Mouse (Mus musculus) erythroblast, embryonic 14.5 days (primary cell): ENCODE measurements at regions not wholly inside any gene's neighbourhood (a gene's known extent, or its start where the extent isn't known, plus 50 kb on each side); places are given as distances from the start of the nearest gene placed in this dataset.

Source experiments
- H3K27me3 ChIP-seq: 2 replicates; pipeline ENCODE4 v1.6.1; 2012; ENCODE audit warnings: inconsistent platforms; ENCODE audit not compliant: control insufficient read depth
- H3K36me3 ChIP-seq: 2 replicates; pipeline ENCODE4 v1.6.1; 2012; ENCODE audit warnings: mild to moderate bottlenecking, inconsistent platforms; ENCODE audit not compliant: control insufficient read depth
- H3K4me1 ChIP-seq: 2 replicates; pipeline ENCODE4 v1.6.1; 2012; ENCODE audit warnings: inconsistent platforms; ENCODE audit not compliant: control insufficient read depth
- H3K4me3 ChIP-seq: replicated peaks from 2 replicates; pipeline ENCODE3; 2012; ENCODE audit warnings: moderate library complexity, mild to moderate bottlenecking, inconsistent platforms
- H3K9me3 ChIP-seq: 2 replicates; pipeline ENCODE4 v1.6.1; 2012; ENCODE audit warnings: low read length, inconsistent platforms, mixed read lengths; ENCODE audit not compliant: control insufficient read depth
- GATA1 ChIP-seq: IDR thresholded peaks from 2 replicates; pipeline ENCODE4 v1.6.1; 2012; ENCODE audit warnings: low read length, inconsistent platforms, mixed read lengths
- TAL1 ChIP-seq: IDR thresholded peaks from 3 replicates; pipeline ENCODE4 v1.6.1; 2012; ENCODE audit warnings: low read length, inconsistent platforms, mixed read lengths

- Histone ChIP-seq H3K9me3 (no peaks in the 10 kb centered on the region), H3K36me3 (no peaks in the 10 kb centered on the region), H3K4me1 (no peaks in the 10 kb centered on the region), H3K4me3 (no peak overlapping the region), H3K27me3 (no peaks in the 10 kb centered on the region)
- TF ChIP-seq GATA1 = no peak
- no peak for TF ChIP-seq TAL1
Measured at GRCm38 (mm10) chr6:31150416-31150815, 191.5 kb upstream of the Klf14 start.

- H3K36me3 ChIP-seq = no peaks in the 10 kb centered on the region
- no peak for TF ChIP-seq GATA1
Measured at GRCm38 (mm10) chr6:31155857-31156256, 197.0 kb upstream of the Klf14 start.

DNA sequence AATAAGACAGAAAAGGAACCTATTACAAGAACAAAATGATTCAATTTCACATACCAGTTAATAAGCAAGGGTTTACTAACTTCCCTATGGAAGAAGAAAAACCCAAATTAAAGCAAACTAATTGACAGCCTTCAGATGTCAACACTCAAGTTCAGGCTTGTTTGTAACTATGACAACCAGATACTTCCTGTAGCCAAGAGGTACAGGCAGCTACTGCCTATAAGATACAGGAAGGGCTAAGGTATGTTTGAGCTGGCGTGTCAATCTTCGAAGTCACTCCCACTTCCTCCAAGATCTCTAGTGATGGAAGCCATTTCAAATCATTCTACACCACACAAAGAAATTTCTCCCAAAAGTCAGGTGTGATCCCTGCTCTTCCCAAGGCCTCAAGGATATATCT is 198.1 kb upstream of the Klf14 start:
- peaks cover 3% of the 10 kb centered on the region; the same call in 1 of the 2 replicates for H3K4me1 ChIP-seq
- no peak for TF ChIP-seq TAL1
- no peak for TF ChIP-seq GATA1
- no peaks in the 10 kb centered on the region for H3K9me3 ChIP-seq
- H3K27me3 ChIP-seq = peaks cover 8% of the 10 kb centered on the region
- H3K36me3 ChIP-seq = no peaks in the 10 kb centered on the region
- no peak overlapping the region for H3K4me3 ChIP-seq

More at GRCm38 (mm10) chr6:31155857-31156256, 197.0 kb upstream of the Klf14 start:
- no peaks in the 10 kb centered on the region for H3K9me3 ChIP-seq
- peaks cover 3% of the 10 kb centered on the region; the same call in 1 of the 2 replicates for H3K4me1 ChIP-seq
- H3K27me3 ChIP-seq = 0 out of 2 replicates have a peak, but pooled peaks cover 3% of the 10 kb centered on the region
- no peak overlapping the region for H3K4me3 ChIP-seq

DNA sequence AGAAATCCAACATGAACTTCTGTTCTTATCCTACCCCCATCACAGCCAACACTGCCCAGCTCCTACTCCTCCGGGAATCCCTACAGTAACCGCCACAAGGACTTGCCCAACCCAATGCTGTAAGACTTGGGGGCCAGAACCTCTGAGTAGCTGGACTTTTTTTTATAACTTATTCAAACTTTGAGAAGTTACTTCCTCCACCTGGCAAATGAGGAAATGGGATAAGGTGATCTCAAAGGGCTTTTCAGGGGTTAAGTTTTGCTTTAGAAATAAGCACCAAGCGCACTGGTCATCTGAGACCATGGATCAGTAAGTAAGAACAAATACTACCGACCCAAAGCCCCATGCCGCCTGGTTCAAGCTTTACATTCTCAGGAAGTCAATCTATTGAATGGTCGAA is 198.6 kb upstream of the Klf14 start:
- TF ChIP-seq TAL1 = no peak
- no peak for TF ChIP-seq GATA1
- H3K27me3 ChIP-seq = peaks cover 10% of the 10 kb centered on the region
- H3K4me3 ChIP-seq = no peak overlapping the region
- H3K36me3 ChIP-seq = no peaks in the 10 kb centered on the region
- peaks cover 3% of the 10 kb centered on the region; the same call in 1 of the 2 replicates for H3K4me1 ChIP-seq
- H3K9me3 ChIP-seq = no peaks in the 10 kb centered on the region

DNA sequence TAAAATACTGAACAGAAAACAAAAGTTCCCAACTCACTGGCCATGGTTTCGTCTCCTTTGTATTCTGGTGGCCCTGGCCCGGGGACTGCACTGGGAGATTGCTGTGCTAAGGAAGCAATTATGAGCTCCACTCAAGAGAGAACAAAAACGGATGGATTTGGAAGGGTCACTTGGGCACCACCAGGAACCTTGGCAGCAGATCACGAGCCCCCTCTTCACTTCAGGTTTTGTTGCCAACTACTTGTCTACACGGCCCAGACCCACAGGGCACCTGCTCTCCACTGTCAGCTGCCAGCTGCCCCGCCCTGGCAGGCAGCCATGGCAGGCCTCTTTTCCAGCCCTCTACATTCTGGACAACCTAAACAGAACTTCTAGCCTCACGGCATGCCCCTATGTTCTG is 199.8 kb upstream of the Klf14 start:
- H3K4me1 ChIP-seq = peaks cover 3% of the 10 kb centered on the region; the same call in 1 of the 2 replicates
- no peak overlapping the region for H3K4me3 ChIP-seq
- no peaks in the 10 kb centered on the region for H3K36me3 ChIP-seq
- no peaks in the 10 kb centered on the region for H3K9me3 ChIP-seq
- no peak for TF ChIP-seq GATA1
- no peak for TF ChIP-seq TAL1
- peaks cover 10% of the 10 kb centered on the region for H3K27me3 ChIP-seq

GRCm38 (mm10) chr6:31159240-31159639 is 200.4 kb upstream of the Klf14 start:
- peaks cover 10% of the 10 kb centered on the region for H3K27me3 ChIP-seq
- TF ChIP-seq GATA1 (no peak), TAL1 (no peak)
- peaks cover 3% of the 10 kb centered on the region; the same call in 1 of the 2 replicates for H3K4me1 ChIP-seq
- H3K9me3 ChIP-seq = no peaks in the 10 kb centered on the region
- no peak overlapping the region for H3K4me3 ChIP-seq
- H3K36me3 ChIP-seq = no peaks in the 10 kb centered on the region

GRCm38 (mm10) chr6:31159935-31160670 is 201.2 kb upstream of the Klf14 start:
- Histone ChIP-seq H3K4me3 (no peak overlapping the region), H3K9me3 (no peaks in the 10 kb centered on the region), H3K27me3 (peaks cover 10% of the 10 kb centered on the region), H3K36me3 (no peaks in the 10 kb centered on the region), H3K4me1 (peaks cover 3% of the 10 kb centered on the region; the same call in 1 of the 2 replicates)
- TF ChIP-seq TAL1 (no peak), GATA1 (no peak)

DNA sequence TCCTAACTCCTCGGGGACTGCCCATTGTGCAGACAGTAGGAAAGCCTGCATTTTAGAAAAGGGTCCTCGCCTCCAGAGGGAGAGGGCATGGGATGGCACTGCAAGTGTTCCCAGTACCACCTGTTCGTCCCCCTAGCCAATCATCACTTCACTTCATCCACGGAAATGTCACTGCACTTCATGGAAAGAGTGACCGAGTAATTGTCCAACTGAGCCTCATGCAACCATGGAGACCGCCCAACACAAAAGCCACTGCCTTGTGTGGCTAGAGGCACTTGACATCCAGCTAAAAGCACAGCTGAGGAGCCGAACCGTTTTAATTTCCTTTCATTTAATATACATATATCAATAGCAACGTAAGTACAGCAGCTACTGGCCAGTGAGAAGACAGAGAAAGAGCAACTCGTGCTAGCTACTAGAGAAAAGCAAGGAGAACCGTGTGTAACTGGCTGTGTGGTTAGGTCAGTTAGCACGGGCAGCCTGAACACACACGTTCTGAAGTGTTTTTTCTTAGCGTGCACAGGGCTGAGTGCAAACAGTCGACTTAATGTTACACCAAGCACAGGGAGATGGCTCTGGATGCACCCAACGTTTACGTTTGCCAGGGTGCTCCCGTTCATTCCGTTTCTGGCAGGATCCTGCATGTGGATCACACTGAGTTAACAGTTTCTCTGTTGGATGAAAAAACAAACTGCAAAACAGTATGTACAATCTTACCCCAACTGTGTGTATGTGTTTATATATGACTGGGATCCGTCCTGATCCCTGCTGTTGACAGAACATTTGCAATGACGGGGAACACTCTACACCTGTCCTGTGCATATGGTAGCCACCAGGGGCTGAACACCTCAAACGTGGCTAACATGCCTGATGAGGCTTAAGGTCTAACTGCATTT is 202.8 kb upstream of the Klf14 start:
- Histone ChIP-seq H3K4me3 (no peak overlapping the region), H3K9me3 (no peaks in the 10 kb centered on the region), H3K4me1 (peaks cover 3% of the 10 kb centered on the region; the same call in 1 of the 2 replicates), H3K36me3 (no peaks in the 10 kb centered on the region), H3K27me3 (peaks cover 10% of the 10 kb centered on the region)
- TF ChIP-seq TAL1 (no peak), GATA1 (no peak)

GRCm38 (mm10) chr6:31165011-31165410 is 206.1 kb upstream of the Klf14 start:
- Histone ChIP-seq H3K9me3 (no peaks in the 10 kb centered on the region), H3K36me3 (no peaks in the 10 kb centered on the region), H3K27me3 (peaks cover 10% of the 10 kb centered on the region), H3K4me1 (peaks cover 12% of the 10 kb centered on the region), H3K4me3 (no peak overlapping the region)
- TF ChIP-seq TAL1 = no peak
- TF ChIP-seq GATA1 = no peak
